Mouse (Mus musculus) liver, postnatal 0 days (tissue): ENCODE data around the gene Yipf7. TPM values are rescaled to one million over a fixed set of nuclear protein-coding genes. Genes with fewer than 3 reads are reported as not detected.

ENCODE experiments used
- ATAC-seq: fragments of 200-750 bp; cut with Nextera tagmentation; 2 replicates; pipeline ENCODE4 v1.8.0; 2017; ENCODE audit warnings: mild to moderate bottlenecking, moderate library complexity
- DNase-seq: peaks from one replicate; pipeline ENCODE4 v3.0.0-alpha.2; 2016
- H3K27ac ChIP-seq: fragments of 300-500 bp; sonication (generic); 2 replicates; pipeline ENCODE4 v1.5.1; 2014; ENCODE audit warnings: antibody characterized with exemption, moderate library complexity, mild to moderate bottlenecking, low read depth
- H3K27me3 ChIP-seq: fragments of 300-500 bp; sonication (generic); 2 replicates; pipeline ENCODE4 v1.6.1; 2014; ENCODE audit warnings: low read length, control low read depth, mixed read lengths; ENCODE audit not compliant: insufficient read depth
- H3K36me3 ChIP-seq: fragments of 300-500 bp; sonication (generic); replicated peaks from 2 replicates; pipeline ENCODE4 v1.6.1; 2014; ENCODE audit warnings: mild to moderate bottlenecking, control low read depth, low read length, moderate library complexity, mixed read lengths; ENCODE audit not compliant: insufficient read depth
- H3K4me1 ChIP-seq: fragments of 300-500 bp; sonication (generic); 2 replicates; pipeline ENCODE4 v1.6.1; 2014; ENCODE audit warnings: antibody characterized with exemption, mild to moderate bottlenecking, control low read depth; ENCODE audit not compliant: insufficient read depth
- H3K4me2 ChIP-seq: fragments of 300-500 bp; sonication (generic); 2 replicates; pipeline ENCODE4 v1.6.1; 2014; ENCODE audit warnings: low read depth, mild to moderate bottlenecking, low read length, moderate library complexity, mixed read lengths
- H3K4me3 ChIP-seq: fragments of 300-500 bp; sonication (generic); 2 replicates; pipeline ENCODE4 v1.5.1; 2014; ENCODE audit warnings: low read depth, low read length
- H3K9ac ChIP-seq: fragments of 300-500 bp; sonication (generic); replicated peaks from 2 replicates; pipeline ENCODE4 v1.6.1; 2014; ENCODE audit warnings: mild to moderate bottlenecking, moderate library complexity
- H3K9me3 ChIP-seq: fragments of 300-500 bp; sonication (generic); 2 replicates; pipeline ENCODE4 v1.6.1; 2016; ENCODE audit warnings: mild to moderate bottlenecking, control low read depth, low read length, mixed read lengths
- CTCF ChIP-seq: sonication (generic); IDR thresholded peaks from 2 replicates; pipeline ENCODE4 v1.5.1; 2016; ENCODE audit warnings: antibody characterized with exemption, low read depth
- EP300 ChIP-seq: IDR thresholded peaks from 2 replicates; pipeline ENCODE4 v1.6.1; 2016; ENCODE audit warnings: antibody characterized with exemption, low read depth, mild to moderate bottlenecking
- WGBS: fragments of 180-500 bp; shearing (Covaris S2); extraction: QIAGEN DNeasy Blood & Tissue Kit; methylation state at CpG from one replicate; pipeline ENCODE4 v1.1.7; 2014; ENCODE audit not compliant: insufficient replicate concordance; 5-methylcytosine and 5-hydroxymethylcytosine counted together
- polyA plus RNA-seq: library from polyadenylated mRNA; unstranded; fragments of >200 nt; fragmentation: Nextera tagmentation; extraction: Ambion mirVana; gene quantifications from 2 replicates; pipeline ENCODE4 v1.2.1, GENCODE M21; 2015

Gene Yipf7
- polyA plus RNA-seq, 1 experiment from 2014 or later: not detected

DNA sequence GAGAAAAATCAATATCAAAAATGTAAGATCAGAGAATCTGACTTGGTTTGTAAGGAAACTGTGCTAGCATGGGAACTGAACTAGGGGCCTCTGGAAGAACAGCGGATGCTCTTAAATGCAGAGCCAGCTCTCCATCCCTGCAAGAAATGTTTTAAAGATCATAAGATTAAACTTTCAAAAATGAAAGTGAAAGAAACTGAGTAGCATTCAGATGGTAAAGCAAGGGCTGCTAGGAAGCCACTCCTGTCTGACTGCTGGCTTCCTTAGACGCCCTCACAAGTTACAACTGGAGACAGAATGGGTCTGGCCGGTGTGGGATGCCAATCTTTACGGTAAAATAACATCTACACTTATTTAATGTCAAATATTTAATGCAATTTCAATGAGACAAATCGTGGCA is 20.4 kb downstream of the Yipf7 start:
- H3K27ac ChIP-seq: no peak overlapping the region
- no peak overlapping the region for H3K4me3 ChIP-seq
- H3K9me3 ChIP-seq: no peaks in the 10 kb centered on the region
- DNase-seq (no peak), ATAC-seq (no peak)
- peak overlapping the region; percentile 27 for H3K4me2 ChIP-seq
- H3K4me1 ChIP-seq: no peaks in the 10 kb centered on the region
- TF ChIP-seq CTCF: no peak
- TF ChIP-seq EP300: no peak
- H3K27me3 ChIP-seq: no peaks in the 10 kb centered on the region
- H3K9ac ChIP-seq: no peak overlapping the region
- no peaks in the 10 kb centered on the region for H3K36me3 ChIP-seq
- 47% methylated on average over 5 of the region's 5 CpGs for WGBS

DNA sequence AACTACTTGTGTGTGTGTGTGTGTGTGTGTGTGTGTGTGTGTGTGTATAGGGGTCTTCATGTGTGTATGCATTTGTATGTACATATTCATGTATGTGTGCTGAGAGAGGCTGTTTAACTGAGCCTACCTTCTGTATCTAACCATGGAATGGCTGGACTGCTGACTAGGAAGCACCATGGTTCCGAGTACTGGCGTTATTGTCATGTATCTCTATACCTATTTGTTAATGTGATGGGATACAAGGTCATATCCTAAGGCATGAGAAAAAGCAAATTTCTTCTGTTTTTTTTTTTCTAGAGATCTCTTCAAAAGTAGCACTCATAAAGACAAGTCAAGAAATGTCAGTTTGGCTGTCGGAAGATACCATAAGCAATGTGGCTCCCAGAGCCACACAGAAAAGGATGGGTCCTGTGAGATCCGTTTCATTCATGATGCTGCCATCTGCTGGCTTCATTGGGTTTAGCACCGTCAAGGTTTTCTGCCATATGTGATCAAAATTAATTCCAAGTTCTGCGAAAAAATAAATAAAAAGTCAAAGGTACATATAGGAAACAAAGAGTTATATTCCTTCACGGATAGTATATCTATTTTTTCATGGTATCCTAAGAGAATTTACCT is 21.7 kb downstream of the Yipf7 start:
- H3K9ac ChIP-seq: no peak overlapping the region
- no peaks in the 10 kb centered on the region for H3K9me3 ChIP-seq
- peak; percentile 40 for DNase-seq
- H3K36me3 ChIP-seq: no peaks in the 10 kb centered on the region
- H3K4me3 ChIP-seq: no peak overlapping the region
- no peaks in the 10 kb centered on the region for H3K27me3 ChIP-seq
- no peak for ATAC-seq
- no peaks in the 10 kb centered on the region for H3K4me1 ChIP-seq
- H3K4me2 ChIP-seq: no peak overlapping the region
- no peak overlapping the region for H3K27ac ChIP-seq
- TF ChIP-seq EP300 (no peak), CTCF (peak; percentile 62)
- WGBS: 34% methylated on average over 7 of the region's 7 CpGs

DNA sequence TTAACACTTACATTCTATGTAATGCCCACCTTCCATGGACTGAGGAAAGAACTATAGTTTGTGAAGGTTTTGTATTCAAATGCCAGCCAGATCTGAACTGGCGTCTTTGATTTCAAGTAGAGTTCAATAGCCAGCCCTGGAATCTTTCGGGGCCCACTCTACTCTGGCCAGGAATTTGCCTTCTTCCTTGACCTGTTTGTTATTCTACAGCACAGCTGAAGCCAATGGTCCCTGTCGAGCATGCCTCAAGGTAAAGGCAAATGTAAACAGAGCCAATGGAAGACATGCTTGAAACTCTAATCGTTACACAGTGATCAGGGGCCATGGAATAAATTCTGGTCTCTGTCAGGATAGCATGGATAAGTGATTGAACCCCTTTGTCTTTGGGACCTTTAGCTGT is 30.2 kb downstream of the Yipf7 start:
- Histone ChIP-seq H3K27ac (no peak overlapping the region), H3K36me3 (no peaks in the 10 kb centered on the region), H3K4me3 (no peak overlapping the region), H3K27me3 (no peaks in the 10 kb centered on the region), H3K9ac (no peak overlapping the region), H3K4me1 (no peaks in the 10 kb centered on the region), H3K4me2 (no peak overlapping the region), H3K9me3 (no peaks in the 10 kb centered on the region)
- no peak for ATAC-seq
- TF ChIP-seq EP300 (no peak), CTCF (no peak)
- no peak for DNase-seq
- WGBS: 70% methylated on average over 4 of the region's 4 CpGs

DNA sequence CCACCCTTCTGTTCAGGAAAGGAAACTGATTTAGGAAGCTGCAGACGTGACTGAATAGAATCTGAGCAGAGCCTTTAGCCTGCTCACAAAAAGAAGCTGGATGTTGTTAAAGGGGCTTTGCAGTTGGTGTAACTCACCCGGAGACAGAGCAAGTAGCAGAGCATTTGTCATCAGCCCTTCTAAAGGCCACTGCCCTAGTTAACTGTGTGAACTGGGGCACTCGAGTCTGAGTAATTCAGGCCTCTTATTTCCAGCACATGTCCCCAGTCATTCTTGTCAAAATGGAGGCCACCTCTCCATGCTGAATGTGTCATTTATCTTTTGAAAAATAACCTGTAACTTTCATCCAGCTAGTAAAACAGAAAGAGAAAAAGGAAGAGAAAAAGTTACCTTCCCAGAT is 30.8 kb downstream of the Yipf7 start:
- no peaks in the 10 kb centered on the region for H3K9me3 ChIP-seq
- TF ChIP-seq EP300 (no peak), CTCF (no peak)
- WGBS: 53% methylated on average over 3 of the region's 3 CpGs

DNA sequence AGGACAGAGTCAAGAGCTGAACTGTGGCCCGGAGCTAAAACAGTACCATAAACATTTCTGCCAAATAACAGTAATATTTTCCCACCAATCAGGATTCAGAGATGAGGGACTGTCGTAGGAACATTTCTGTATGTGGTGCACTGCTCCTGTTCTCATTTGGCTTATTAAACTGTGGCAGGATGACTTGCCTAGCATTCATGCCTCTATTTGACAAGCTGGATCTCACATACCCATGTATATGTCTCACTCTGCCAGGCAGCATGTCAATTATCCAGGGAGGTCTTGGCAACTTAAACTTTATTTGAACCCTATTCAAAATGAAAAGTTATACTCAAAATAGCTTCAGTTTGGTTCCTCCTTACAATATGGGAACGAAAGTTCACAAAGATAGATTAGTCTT is 35.4 kb downstream of the Yipf7 start:
- Histone ChIP-seq H3K9me3 (no peaks in the 10 kb centered on the region), H3K36me3 (no peaks in the 10 kb centered on the region), H3K27ac (no peak overlapping the region), H3K4me2 (no peak overlapping the region), H3K27me3 (no peaks in the 10 kb centered on the region), H3K9ac (no peak overlapping the region), H3K4me1 (no peaks in the 10 kb centered on the region), H3K4me3 (no peak overlapping the region)
- DNase-seq (no peak), ATAC-seq (no peak)
- TF ChIP-seq CTCF: no peak
- TF ChIP-seq EP300: no peak
- WGBS: 62% methylated on average over 3 of the region's 3 CpGs

More for the DNA sequence above, 30.8 kb downstream of the Yipf7 start:
- Histone ChIP-seq H3K4me3 (no peak overlapping the region), H3K27me3 (no peaks in the 10 kb centered on the region), H3K27ac (no peak overlapping the region), H3K9ac (no peak overlapping the region), H3K4me2 (no peak overlapping the region), H3K36me3 (no peaks in the 10 kb centered on the region), H3K4me1 (no peaks in the 10 kb centered on the region)
- DNase-seq: no peak
- no peak for ATAC-seq

DNA sequence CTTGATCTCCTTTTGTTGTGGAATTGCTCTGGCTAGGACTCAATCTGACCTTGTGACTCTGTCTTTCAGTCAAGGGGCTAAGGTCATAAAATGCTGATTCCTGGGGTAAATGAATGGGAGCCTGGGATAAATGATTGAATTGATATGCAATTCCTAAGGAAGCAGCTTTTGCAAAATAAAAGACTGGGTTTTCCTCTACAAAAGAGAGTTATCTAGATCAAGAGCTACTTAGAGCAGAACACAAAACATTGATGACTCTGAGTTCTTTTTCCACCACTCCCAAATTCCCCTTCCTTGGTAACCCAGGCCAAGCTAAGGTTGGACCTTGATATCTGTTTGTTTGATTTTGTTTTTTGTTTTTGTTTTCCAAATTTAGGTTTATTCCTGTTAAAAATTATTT is 53.4 kb downstream of the Yipf7 start:
- Histone ChIP-seq H3K4me1 (no peaks in the 10 kb centered on the region), H3K4me3 (no peak overlapping the region), H3K27me3 (no peaks in the 10 kb centered on the region), H3K9me3 (no peaks in the 10 kb centered on the region), H3K36me3 (no peaks in the 10 kb centered on the region), H3K9ac (no peak overlapping the region), H3K4me2 (no peak overlapping the region), H3K27ac (no peak overlapping the region)
- TF ChIP-seq EP300: no peak
- no peak for TF ChIP-seq CTCF
- ATAC-seq: no peak
- no peak for DNase-seq

DNA sequence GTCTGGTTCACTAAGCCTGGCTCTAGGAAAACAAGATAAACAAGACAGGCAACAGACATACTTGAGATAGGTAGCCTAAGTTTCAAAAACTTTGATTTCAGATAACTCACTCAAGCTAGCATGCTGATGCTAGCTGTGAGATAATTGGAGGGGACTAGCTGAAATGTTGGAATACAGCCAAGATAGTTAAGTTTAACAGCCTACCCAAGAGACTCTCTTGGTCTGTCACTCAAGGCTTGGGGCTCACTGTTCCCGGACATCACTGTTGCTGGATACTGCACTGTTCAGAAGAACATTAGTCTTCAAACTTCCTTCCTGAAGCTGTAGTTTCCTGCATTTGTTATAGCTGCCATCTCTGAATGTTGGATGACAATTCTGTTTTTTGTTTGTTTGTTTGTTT is 74.9 kb downstream of the Yipf7 start:
- Histone ChIP-seq H3K4me2 (no peak overlapping the region), H3K4me3 (no peak overlapping the region), H3K27ac (no peak overlapping the region), H3K4me1 (no peaks in the 10 kb centered on the region), H3K27me3 (no peaks in the 10 kb centered on the region), H3K36me3 (no peaks in the 10 kb centered on the region), H3K9ac (no peak overlapping the region), H3K9me3 (no peaks in the 10 kb centered on the region)
- DNase-seq (no peak), ATAC-seq (no peak)
- 59% methylated on average over 1 of the region's 1 CpGs for WGBS
- TF ChIP-seq CTCF (no peak), EP300 (no peak)

Other genes with a start within 250 kb of the Yipf7 start
- gene Kctd8, start 201.0 kb downstream of the Yipf7 start, polyA plus RNA-seq: not detected in 2 replicates
- 9.6 and 10.1 TPM in 2 replicates for gene Guf1, start 14.3 kb upstream of the Yipf7 start, polyA plus RNA-seq
- 11.6 and 11.7 TPM in 2 replicates for gene Gnpda2, start 49.7 kb upstream of the Yipf7 start, polyA plus RNA-seq